Mouse (Mus musculus): Measurements from ENCODE around the gene Mybpc2.
A peak's percentile ranks its signal among the peaks of the same experiment; 100 is the strongest.

The Mybpc2 gene

GRCm38 (mm10) chr7:44491391-44491790 lies 33.1 kb downstream of the Mybpc2 start:
- DNase-seq (ENCODE audit: low read depth, low spot score): no peak
- peaks cover 10% of the 10 kb centered on the region for H3K36me3 ChIP-seq (ENCODE audit: control insufficient read depth, insufficient read depth, low read length, poor library complexity, severe bottlenecking)
- no peaks in the 10 kb centered on the region for H3K27me3 ChIP-seq (ENCODE audit: control insufficient read depth, insufficient read depth, low read length, poor library complexity, severe bottlenecking)

DNA sequence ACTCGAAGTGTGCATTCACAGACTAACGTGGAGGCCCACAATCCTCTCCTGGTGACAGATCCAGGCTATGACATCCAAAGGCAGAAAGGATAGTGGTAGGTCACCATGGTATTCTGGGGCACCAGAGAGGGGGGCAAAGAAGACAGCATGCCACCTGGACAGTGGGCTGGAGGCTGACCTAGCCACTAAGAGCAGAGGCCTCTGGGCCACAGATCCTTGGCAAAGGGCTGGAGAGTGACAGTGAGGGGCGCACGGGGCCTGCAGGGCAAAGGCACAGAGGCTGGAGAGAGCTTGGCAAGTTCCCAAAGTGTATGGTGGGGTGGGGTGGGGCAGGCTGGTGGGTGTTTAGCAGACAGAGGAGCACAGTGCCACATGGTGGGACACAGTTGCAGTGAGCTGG lies 34.2 kb downstream of the Mybpc2 start:
- no peaks in the 10 kb centered on the region; the same call in 1 of the 2 replicates for H3K27me3 ChIP-seq (ENCODE audit: control insufficient read depth, insufficient read depth, low read length, poor library complexity, severe bottlenecking)
- no peak for DNase-seq (ENCODE audit: low read depth, low spot score)
- H3K36me3 ChIP-seq (ENCODE audit: control insufficient read depth, insufficient read depth, low read length, poor library complexity, severe bottlenecking): peaks cover 10% of the 10 kb centered on the region

DNA sequence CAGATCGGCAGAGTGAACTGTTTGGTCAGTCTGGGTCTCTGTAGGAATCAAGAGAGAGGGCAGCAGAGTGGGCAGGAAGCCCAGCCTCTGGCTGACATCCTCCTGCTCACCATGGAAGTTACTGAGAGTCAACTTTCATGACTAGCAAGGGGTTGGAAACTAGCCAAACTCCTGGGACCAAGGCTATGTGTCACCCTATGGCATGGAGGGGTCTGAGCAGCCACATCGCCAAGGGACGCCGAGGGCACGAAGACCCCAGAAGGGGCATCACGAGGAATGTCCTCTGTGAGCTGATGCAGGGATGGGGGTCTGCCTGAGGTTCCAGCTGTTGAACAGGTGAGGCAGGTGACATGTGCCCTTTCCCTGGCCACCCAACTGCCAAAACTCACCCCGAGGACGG lies 35.9 kb downstream of the Mybpc2 start:
- H3K27me3 ChIP-seq (ENCODE audit: control insufficient read depth, insufficient read depth, low read length, poor library complexity, severe bottlenecking): no peaks in the 10 kb centered on the region; the same call in 1 of the 2 replicates
- DNase-seq (ENCODE audit: low read depth, low spot score): no peak
- peaks cover 10% of the 10 kb centered on the region for H3K36me3 ChIP-seq (ENCODE audit: control insufficient read depth, insufficient read depth, low read length, poor library complexity, severe bottlenecking)

DNA sequence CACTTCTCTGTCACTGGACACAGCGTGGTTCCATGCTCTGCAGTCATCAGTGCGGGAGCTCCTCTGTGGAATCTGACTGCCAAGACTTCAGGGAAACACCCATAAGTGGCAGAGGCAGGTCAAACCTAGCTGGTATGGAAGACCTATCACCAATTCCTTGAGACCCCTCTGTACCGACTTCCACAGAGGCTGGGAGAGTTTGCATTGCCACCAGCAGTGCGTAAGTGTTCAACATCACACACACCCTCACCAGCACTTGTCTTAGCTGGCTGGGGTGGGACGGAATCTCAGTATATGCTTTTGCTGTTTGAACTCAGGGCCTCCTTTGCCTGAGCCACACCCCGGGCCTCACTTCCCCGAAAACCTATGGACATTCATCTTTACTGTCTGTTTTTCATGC lies 36.5 kb downstream of the Mybpc2 start:
- no peaks in the 10 kb centered on the region; the same call in 1 of the 2 replicates for H3K27me3 ChIP-seq (ENCODE audit: control insufficient read depth, insufficient read depth, low read length, poor library complexity, severe bottlenecking)
- peaks cover 10% of the 10 kb centered on the region for H3K36me3 ChIP-seq (ENCODE audit: control insufficient read depth, insufficient read depth, low read length, poor library complexity, severe bottlenecking)
- DNase-seq (ENCODE audit: low read depth, low spot score): no peak

DNA sequence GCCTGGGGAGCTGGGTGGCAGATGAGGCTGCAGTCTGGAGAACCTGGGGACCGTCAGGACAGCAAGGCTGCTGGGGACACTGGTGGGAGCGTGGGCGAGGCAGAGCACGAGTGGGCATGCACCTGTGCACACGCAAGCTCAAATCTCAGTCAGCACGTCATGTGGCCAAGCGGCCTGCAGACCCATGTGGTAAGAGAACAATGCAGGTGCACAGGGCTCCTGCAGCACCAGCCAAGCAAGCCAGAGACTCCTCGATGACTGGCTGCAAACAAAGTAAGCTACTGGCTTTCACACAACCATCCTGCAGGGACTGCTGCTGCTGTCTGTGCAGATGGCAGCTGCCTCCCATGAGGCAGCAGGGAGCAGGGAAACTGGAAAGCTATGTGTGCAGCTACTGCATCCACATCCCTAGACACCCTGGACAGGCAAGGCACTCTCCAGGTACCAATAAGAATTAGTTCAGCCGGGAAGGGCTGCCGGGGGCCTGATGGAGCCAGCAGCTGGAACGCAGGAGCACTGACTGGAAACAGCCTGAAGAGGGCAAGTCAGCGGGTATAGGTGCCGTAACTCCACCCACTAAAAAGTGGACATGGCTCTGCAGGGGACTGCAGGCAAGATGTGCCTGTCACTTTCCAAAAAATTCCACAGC lies 37.4 kb downstream of the Mybpc2 start:
- no peak for DNase-seq (ENCODE audit: low read depth, low spot score)
- H3K36me3 ChIP-seq (ENCODE audit: control insufficient read depth, insufficient read depth, low read length, poor library complexity, severe bottlenecking): peaks cover 10% of the 10 kb centered on the region

DNA sequence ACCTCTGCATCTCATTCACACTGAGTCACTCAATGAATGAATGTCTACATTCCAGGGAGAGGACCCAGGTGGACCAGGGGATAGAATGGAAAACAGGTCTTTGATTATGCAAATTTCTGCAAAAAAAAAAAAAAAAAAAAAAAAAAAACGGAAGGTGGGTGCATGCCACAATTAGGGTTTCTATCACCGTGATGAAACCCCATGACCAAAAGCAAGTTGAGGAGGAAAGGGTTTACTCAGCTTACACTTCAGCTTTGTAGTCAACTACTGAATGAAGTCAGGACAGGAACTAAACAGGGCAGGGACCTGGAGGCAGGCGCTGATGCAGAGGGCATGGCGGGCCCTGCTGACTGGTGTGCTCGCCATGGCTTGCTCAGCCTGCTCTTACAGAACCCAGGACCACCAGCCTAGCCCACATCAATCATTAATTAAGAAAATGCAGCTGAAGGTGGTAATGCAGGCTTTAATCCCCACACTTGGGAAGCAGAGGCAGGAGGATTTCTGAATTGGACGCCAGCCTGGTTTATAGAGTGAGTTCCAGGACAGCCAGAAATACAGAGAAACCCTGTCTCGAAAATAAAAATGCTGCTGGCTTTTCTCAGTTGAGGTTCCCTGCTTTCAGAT lies 38.8 kb downstream of the Mybpc2 start:
- DNase-seq (ENCODE audit: low read depth, low spot score): no peak
- no peaks in the 10 kb centered on the region; the same call in none of the 2 replicates for H3K27me3 ChIP-seq (ENCODE audit: control insufficient read depth, insufficient read depth, low read length, poor library complexity, severe bottlenecking)
- H3K36me3 ChIP-seq (ENCODE audit: control insufficient read depth, insufficient read depth, low read length, poor library complexity, severe bottlenecking): peaks cover 2% of the 10 kb centered on the region; the same call in 1 of the 2 replicates

More for the DNA sequence above, 37.4 kb downstream of the Mybpc2 start:
- no peaks in the 10 kb centered on the region; the same call in 1 of the 2 replicates for H3K27me3 ChIP-seq (ENCODE audit: control insufficient read depth, insufficient read depth, low read length, poor library complexity, severe bottlenecking)

DNA sequence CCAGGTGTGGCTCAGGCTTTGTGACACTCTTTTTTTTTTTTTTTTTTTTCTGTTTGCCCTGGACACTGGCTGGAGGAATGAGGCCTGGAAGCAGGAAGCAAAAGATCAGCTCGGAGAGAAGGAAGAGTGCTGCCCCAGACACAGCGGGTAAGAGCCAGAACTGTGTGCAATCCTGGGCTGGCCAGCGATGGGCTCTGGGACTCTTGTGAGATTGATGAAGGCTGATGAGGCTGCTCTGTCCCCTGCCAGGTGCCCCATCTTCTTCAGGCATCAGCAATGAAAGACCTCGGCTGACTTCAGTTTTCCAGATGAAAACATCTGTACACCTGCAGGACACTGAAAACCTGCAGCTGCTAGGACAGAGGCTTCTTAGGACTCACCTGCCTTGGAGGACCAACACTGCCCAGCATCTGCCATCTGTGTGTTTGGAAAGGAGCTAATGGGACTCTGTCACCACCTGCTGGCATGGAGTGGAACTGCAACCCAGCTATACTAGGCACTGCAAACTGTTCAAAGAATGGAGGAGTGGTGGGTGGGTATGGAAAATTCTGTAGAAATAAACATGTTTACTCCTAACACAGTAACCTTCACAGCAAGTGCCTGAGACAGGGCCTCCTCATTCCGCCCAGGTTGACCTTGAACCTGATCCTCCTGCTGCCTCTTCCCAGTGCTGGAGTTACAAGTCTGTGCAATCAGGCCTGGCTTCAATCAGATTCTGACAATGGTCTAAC lies 39.5 kb downstream of the Mybpc2 start:
- no peaks in the 10 kb centered on the region; the same call in none of the 2 replicates for H3K27me3 ChIP-seq (ENCODE audit: control insufficient read depth, insufficient read depth, low read length, poor library complexity, severe bottlenecking)
- peak; percentile 88 for DNase-seq (ENCODE audit: low read depth, low spot score)
- no peaks in the 10 kb centered on the region for H3K36me3 ChIP-seq (ENCODE audit: control insufficient read depth, insufficient read depth, low read length, poor library complexity, severe bottlenecking)

- no peaks in the 10 kb centered on the region for H3K36me3 ChIP-seq (ENCODE audit: control insufficient read depth, insufficient read depth, low read length, poor library complexity, severe bottlenecking)
- no peaks in the 10 kb centered on the region; the same call in none of the 2 replicates for H3K27me3 ChIP-seq (ENCODE audit: control insufficient read depth, insufficient read depth, low read length, poor library complexity, severe bottlenecking)
- no peak for DNase-seq (ENCODE audit: low read depth, low spot score)
Measured at GRCm38 (mm10) chr7:44484109-44484508, 40.3 kb downstream of the Mybpc2 start.

DNA sequence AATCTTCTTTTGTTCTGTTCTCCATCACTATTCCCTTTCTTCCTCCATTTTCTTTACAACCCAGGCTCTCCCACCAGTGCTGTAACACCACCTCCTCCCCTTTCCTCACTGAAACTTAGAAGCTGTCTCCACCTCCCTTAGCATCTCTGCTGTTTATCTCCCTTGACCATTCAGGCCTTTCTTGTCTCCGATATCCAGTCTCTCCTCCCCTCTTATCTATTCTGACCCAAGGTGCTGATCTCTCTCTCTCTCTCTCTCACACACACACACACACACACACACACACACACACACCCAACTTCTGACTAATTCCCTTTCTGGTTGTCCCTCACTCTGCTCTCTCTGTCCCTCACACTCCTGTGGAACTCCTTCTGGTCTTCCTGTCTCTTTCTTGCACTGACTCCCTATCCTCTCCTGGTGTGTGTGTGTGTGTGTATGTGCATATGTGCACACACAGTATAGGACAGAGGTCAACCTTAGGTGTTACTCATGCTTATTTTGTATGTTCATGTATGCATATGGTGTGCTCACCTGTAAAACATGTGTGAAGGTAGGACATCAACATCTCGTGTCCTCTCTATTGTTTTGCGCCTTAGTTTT lies 41.5 kb downstream of the Mybpc2 start:
- H3K27me3 ChIP-seq (ENCODE audit: control insufficient read depth, insufficient read depth, low read length, poor library complexity, severe bottlenecking): no peaks in the 10 kb centered on the region; the same call in none of the 2 replicates
- no peak for DNase-seq (ENCODE audit: low read depth, low spot score)
- no peaks in the 10 kb centered on the region for H3K36me3 ChIP-seq (ENCODE audit: control insufficient read depth, insufficient read depth, low read length, poor library complexity, severe bottlenecking)

DNA sequence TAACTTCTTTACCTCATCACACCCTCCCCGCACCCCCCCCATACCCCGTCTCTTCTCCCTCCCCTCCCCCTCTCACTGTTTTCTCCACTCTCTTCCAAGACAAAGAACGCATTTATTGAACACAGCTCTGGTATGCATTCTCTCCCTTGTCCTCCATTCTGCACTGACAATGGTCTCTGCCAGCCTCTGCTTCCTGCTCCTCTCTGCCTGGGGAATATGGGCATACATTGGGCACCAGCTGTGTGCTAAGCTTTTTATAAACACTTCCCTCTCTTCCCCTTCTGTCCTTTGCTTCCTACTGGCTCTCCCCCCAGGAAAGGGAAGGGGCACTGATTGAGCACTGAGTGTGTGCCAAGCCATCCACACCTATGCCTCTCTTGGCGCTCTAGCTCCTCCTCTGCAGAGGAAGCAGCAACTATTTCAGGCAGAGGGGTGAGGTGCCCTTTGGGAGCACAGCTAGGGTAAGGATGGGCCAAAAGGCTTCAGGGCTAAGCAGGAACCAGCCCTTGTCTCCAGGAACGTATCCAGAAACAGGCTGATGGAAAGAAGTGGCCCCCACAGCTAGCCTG lies 49.3 kb downstream of the Mybpc2 start:
- H3K36me3 ChIP-seq (ENCODE audit: control insufficient read depth, insufficient read depth, low read length, poor library complexity, severe bottlenecking): no peaks in the 10 kb centered on the region; the same call in 1 of the 2 replicates
- no peak for DNase-seq (ENCODE audit: low read depth, low spot score)
- H3K27me3 ChIP-seq (ENCODE audit: control insufficient read depth, insufficient read depth, low read length, poor library complexity, severe bottlenecking): no peaks in the 10 kb centered on the region

- no peaks in the 10 kb centered on the region; the same call in 1 of the 2 replicates for H3K36me3 ChIP-seq (ENCODE audit: control insufficient read depth, insufficient read depth, low read length, poor library complexity, severe bottlenecking)
- DNase-seq (ENCODE audit: low read depth, low spot score): no peak
- no peaks in the 10 kb centered on the region for H3K27me3 ChIP-seq (ENCODE audit: control insufficient read depth, insufficient read depth, low read length, poor library complexity, severe bottlenecking)
Measured at GRCm38 (mm10) chr7:44474419-44474818, 50.0 kb downstream of the Mybpc2 start.

DNA sequence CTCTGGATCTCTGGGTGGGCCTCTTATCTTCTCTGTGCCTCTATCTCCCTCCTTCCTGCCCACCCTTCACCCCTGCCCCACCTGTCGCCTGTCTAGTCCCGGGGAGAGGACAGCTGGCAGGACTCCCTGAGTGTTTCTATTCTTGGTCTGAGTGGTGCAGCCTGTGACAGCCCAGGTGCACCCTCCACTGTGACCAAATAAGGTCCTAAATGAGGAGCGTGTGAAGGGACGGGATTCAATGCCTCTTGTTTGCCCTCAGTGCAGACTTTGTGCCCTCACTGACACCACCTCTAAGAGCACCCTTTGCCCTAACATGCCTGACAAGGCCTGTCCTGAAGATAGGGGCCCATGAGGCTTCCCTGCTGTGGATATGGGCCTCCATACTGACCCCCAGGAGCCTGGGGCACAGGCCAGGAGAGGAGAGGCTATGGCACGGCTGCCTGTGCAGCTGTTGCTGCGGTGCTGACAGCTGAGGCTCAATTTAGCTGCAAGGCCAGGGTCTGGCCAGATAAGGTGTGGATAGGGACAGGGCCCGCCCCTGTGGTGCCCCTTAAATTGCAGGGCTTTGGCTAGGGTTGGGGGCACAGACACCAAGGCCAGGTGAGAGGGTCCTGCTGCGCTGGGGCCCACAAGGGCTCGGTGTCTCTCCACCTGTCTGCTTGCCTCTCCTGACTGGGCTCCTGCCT lies 51.4 kb downstream of the Mybpc2 start:
- DNase-seq (ENCODE audit: low read depth, low spot score): no peak
- Histone ChIP-seq H3K36me3 (ENCODE audit: control insufficient read depth, insufficient read depth, low read length, poor library complexity, severe bottlenecking) (no peaks in the 10 kb centered on the region; the same call in 1 of the 2 replicates), H3K27me3 (ENCODE audit: control insufficient read depth, insufficient read depth, low read length, poor library complexity, severe bottlenecking) (no peaks in the 10 kb centered on the region)

DNA sequence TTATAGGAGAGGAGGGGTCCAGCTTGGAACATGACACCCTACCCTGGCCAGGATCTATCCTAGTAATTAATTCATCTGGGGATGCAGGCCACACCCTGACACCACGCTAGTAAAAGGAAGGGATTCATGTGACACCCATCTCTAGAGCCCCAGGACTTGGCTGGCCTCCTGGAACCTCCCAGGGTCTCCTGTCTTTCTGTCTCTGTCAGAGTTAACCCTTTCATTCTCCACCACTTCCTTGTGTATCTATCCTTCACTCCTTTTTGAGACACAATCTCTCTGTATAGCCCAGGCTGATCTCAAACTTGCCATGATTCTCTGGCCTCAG lies 51.9 kb downstream of the Mybpc2 start:
- no peaks in the 10 kb centered on the region for H3K27me3 ChIP-seq (ENCODE audit: control insufficient read depth, insufficient read depth, low read length, poor library complexity, severe bottlenecking)
- no peaks in the 10 kb centered on the region; the same call in 1 of the 2 replicates for H3K36me3 ChIP-seq (ENCODE audit: control insufficient read depth, insufficient read depth, low read length, poor library complexity, severe bottlenecking)

GRCm38 (mm10) chr7:44471880-44472557 lies 52.4 kb downstream of the Mybpc2 start:
- Histone ChIP-seq H3K36me3 (ENCODE audit: control insufficient read depth, insufficient read depth, low read length, poor library complexity, severe bottlenecking) (no peaks in the 10 kb centered on the region; the same call in 1 of the 2 replicates), H3K27me3 (ENCODE audit: control insufficient read depth, insufficient read depth, low read length, poor library complexity, severe bottlenecking) (no peaks in the 10 kb centered on the region)
- no peak for DNase-seq (ENCODE audit: low read depth, low spot score)

More for the DNA sequence above, 51.9 kb downstream of the Mybpc2 start:
- no peak for DNase-seq (ENCODE audit: low read depth, low spot score)

Data from splenic B cell, adult 2 months (primary cell).